Mouse (Mus musculus): ENCODE data around the gene Lrrc8c.

DNA sequence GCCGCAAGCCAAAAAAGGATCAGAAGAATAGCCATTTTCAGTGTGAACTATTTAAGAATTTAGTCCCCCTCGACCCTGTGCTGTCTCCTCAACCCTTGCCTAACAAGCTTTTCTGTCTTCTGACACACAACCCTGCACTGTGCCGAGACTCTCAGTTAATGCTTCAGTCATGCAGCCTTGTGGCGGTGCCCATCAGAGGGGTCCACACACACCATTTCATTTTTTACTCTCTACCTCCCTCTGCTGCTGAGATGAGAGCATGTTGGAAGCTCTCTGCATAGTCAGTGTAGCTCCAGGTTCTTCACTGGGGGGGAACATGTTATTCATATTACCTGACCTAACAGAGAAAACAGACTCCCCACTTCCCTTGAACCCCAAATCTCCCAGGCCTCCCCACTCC is 27.8 kb upstream of the Lrrc8c start:
- TF ChIP-seq CTCF (IDR thresholded peaks at IDR 0.05; ENCODE audit: control insufficient read depth, insufficient read depth, low read length) = peak; percentile 10; the same call in 1 of the 2 replicates
- TF ChIP-seq POLR2A (IDR thresholded peaks at IDR 0.05; ENCODE audit: borderline replicate concordance, control insufficient read depth, low read depth, low read length) = no peak

Data from bone marrow, adult 2 months (tissue).